In genomic region chr1:92108556-92108955, GRCm38 (mm10) we compare ENCODE assay signal across 19 mouse cellular contexts.
DNase-seq lines count a peak whose midpoint lies in the region; TF ChIP-seq lines count a peak whose summit lies in the region.
"Had no signal": no experiment of that assay in that cellular context is flagged by ENCODE, and none has a peak within 500 bp of the region (broad histone marks: within the 10 kb centered on the region; RNA-seq: fewer than 3 reads in every experiment).

No protein-coding gene starts in this region.

- WGBS in heart, adult 2 months: 63% methylated on average over 2 of the region's 2 CpGs

- H3K9ac ChIP-seq in heart, adult 2 months (ENCODE audit: low read depth, low read length): no peak overlapping the region
- H3K9ac ChIP-seq: embryonic facial prominence, embryonic 13.5 days; forebrain, embryonic 12.5 days; forebrain, embryonic 15.5 days; heart, embryonic 13.5 days; hindbrain, embryonic 12.5 days; hindbrain, embryonic 15.5 days had no signal

- TF ChIP-seq POLR2A in heart, adult 2 months (IDR thresholded peaks at IDR 0.05; ENCODE audit: insufficient read depth, low read depth, low read length): no peak

- H3K4me3 ChIP-seq in heart, adult 2 months: no peak overlapping the region
- H3K4me3 ChIP-seq: embryonic facial prominence, embryonic 10.5 days; embryonic facial prominence, embryonic 13.5 days; erythroblast, embryonic 14.5 days; forebrain, embryonic 12.5 days; forebrain, embryonic 15.5 days; heart, embryonic 13.5 days; hindbrain, embryonic 12.5 days; hindbrain, embryonic 15.5 days had no signal

- no peak for TF ChIP-seq CTCF in heart, adult 2 months (IDR thresholded peaks at IDR 0.05)

- H3K4me1 ChIP-seq in heart, adult 2 months (ENCODE audit: control insufficient read depth, insufficient read depth, low read length): peaks cover 22% of the 10 kb centered on the region

- DNase-seq in adrenal gland, postnatal 10 days: peak; percentile 33
- no peak for DNase-seq in adrenal gland, postnatal 25 days
- peak; percentile 34 to 51 for DNase-seq in cerebellum, postnatal 14 days
- no peak for DNase-seq in cerebellum, adult 11 months
- DNase-seq in heart, adult 2 months: no peak
- DNase-seq in heart, adult 9 months (ENCODE audit: low spot score in 2 of 2): no peak
- DNase-seq: adrenal gland, postnatal 14 days; embryo, embryonic 11 days; gastrocnemius, postnatal 10 days; gastrocnemius, postnatal 36 days; kidney, adult 2 months had no signal

- no peaks in the 10 kb centered on the region for H3K27me3 ChIP-seq in heart, adult 2 months (ENCODE audit: control insufficient read depth, insufficient read depth, low read length)
- H3K27me3 ChIP-seq: embryonic facial prominence, embryonic 13.5 days; forebrain, embryonic 12.5 days; forebrain, embryonic 15.5 days; heart, embryonic 13.5 days; hindbrain, embryonic 12.5 days; hindbrain, embryonic 15.5 days had no signal

- H3K27ac ChIP-seq in heart, adult 2 months: peak overlapping the region; percentile 65
- H3K27ac ChIP-seq: embryonic facial prominence, embryonic 10.5 days; embryonic facial prominence, embryonic 13.5 days; forebrain, embryonic 12.5 days; forebrain, embryonic 15.5 days; heart, embryonic 13.5 days; hindbrain, embryonic 12.5 days; hindbrain, embryonic 15.5 days had no signal

- intact Hi-C loops in heart, adult 2 months (cut with DNase I): loop anchor here (5.0 to 10.0 kb wide), 2 partner anchors 71 to 346 kb away; no protein-coding TSS in a partner anchor

- peaks cover 4% of the 10 kb centered on the region; the same call in 1 of the 2 replicates for H3K79me2 ChIP-seq in heart, adult 2 months (replicated peaks; ENCODE audit: control insufficient read depth, insufficient read depth, low read length)

- TF ChIP-seq EP300 in heart, adult 2 months (IDR thresholded peaks at IDR 0.05; ENCODE audit: insufficient read depth, low read depth, low read length): no peak

- H3K36me3 ChIP-seq in heart, adult 2 months (ENCODE audit: control insufficient read depth, insufficient read depth, low read length): no peaks in the 10 kb centered on the region; the same call in 1 of the 2 replicates
- H3K36me3 ChIP-seq: embryonic facial prominence, embryonic 10.5 days; embryonic facial prominence, embryonic 13.5 days; forebrain, embryonic 12.5 days; forebrain, embryonic 15.5 days; heart, embryonic 13.5 days; hindbrain, embryonic 12.5 days; hindbrain, embryonic 15.5 days had no signal

Comparison
In these comparisons a context has a peak if more than half of its experiments do, and no peak if none do; other contexts are left out.
1. DNase-seq: peak in adrenal gland, postnatal 10 days (single experiment) and cerebellum, postnatal 14 days (2 of 2); none in adrenal gland, postnatal 25 days (single experiment), cerebellum, adult 11 months (single experiment), heart, adult 2 months (0 of 2) and heart, adult 9 months (0 of 2).